Mouse (Mus musculus): ENCODE measurements around the gene Olfr1301.

Olfr1301 gene

GRCm38 (mm10) chr2:111750706-111751105 lies at the start of gene Olfr1301:
Gene Olfr1301 (plus strand): TSS chr2:111751006.
- no peak for DNase-seq

- DNase-seq, result no peak
Measured at GRCm38 (mm10) chr2:111726739-111727138, 24.1 kb upstream of the Olfr1301 start.

GRCm38 (mm10) chr2:111777129-111777528 lies 26.3 kb downstream of the Olfr1301 start, which contains the start of gene Olfr1302:
Gene Olfr1302 (plus strand): TSS chr2:111777429.
- DNase-seq, result no peak

All from cerebellum, adult 8-10 months (tissue).